Comparison of ENCODE assay signal across 13 mouse cellular contexts in the genomic region with DNA sequence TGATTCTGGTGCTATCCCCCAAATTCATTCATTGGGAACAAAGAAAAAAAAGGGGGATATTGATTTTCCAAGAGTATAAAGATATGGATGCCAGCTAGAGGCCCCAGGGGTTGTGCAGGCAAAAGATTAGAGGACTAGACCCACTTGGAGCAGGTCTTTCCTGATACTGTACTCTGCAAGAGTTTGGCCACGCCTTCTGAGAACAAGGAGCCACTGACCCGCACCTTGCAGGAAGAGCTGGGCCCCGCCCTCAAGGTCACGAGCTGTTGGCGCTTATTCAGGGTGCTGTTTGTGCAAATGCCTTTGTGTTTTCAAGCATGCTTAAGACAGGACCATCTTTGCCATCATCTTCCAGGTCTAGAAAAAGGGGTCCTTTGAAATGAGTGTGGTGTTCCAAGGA. TPM values are rescaled to one million over a fixed set of nuclear protein-coding genes. Genes with fewer than 3 reads are reported as not detected.
DNase-seq lines count a peak whose midpoint lies in the region; ATAC-seq and TF ChIP-seq lines count a peak whose summit lies in the region.
"Had no signal": no experiment of that assay in that cellular context is flagged by ENCODE, and none has a peak within 500 bp of the region (broad histone marks: within the 10 kb centered on the region; RNA-seq: fewer than 3 reads in every experiment).

No protein-coding gene starts in this region.

- peaks cover 13% of the 10 kb centered on the region for H3K27me3 ChIP-seq in liver, embryonic 12.5 days (replicated peaks)
- no peaks in the 10 kb centered on the region for H3K27me3 ChIP-seq in liver, postnatal 0 days (ENCODE audit: insufficient read depth, low read length)
- no peaks in the 10 kb centered on the region for H3K27me3 ChIP-seq in forebrain, postnatal 0 days (ENCODE audit: insufficient read depth, low read length)
- no peaks in the 10 kb centered on the region for H3K27me3 ChIP-seq in kidney, embryonic 14.5 days (ENCODE audit: control insufficient read depth, insufficient read depth, low read length)

- peaks cover 10% of the 10 kb centered on the region; the same call in 1 of the 2 replicates for H3K4me1 ChIP-seq in liver, embryonic 12.5 days
- H3K4me1 ChIP-seq in liver, postnatal 0 days (ENCODE audit: insufficient read depth): no peaks in the 10 kb centered on the region
- no peaks in the 10 kb centered on the region; the same call in 1 of the 2 replicates for H3K4me1 ChIP-seq in forebrain, postnatal 0 days (ENCODE audit: insufficient read depth)
- no peaks in the 10 kb centered on the region for H3K4me1 ChIP-seq in kidney, embryonic 14.5 days (ENCODE audit: control insufficient read depth, insufficient read depth, low read length)
- H3K4me1 ChIP-seq: megakaryocyte, embryonic 14.5 days had no signal

- no peak for DNase-seq in liver, postnatal 0 days
- peak; percentile 47 for DNase-seq in brain, adult 2 months (ENCODE audit: low read depth, low spot score)
- no peak for DNase-seq in forebrain, postnatal 0 days
- peak; percentile 31 for DNase-seq in retina, postnatal 1 day
- no peak for DNase-seq in gastrocnemius, postnatal 10 days
- DNase-seq: lung, adult 2 months; thymus, adult 18-20 months had no signal

- ATAC-seq in liver, embryonic 12.5 days: 0 out of 2 replicates have a peak, but pooled peaks have one; percentile 37
- no peak for ATAC-seq in liver, postnatal 0 days
- no peak for ATAC-seq in forebrain, postnatal 0 days
- ATAC-seq in kidney, embryonic 14.5 days (ENCODE audit: low FRiP score, low TSS enrichment): no peak
- ATAC-seq: inflammation-experienced regulatory T-cells, adult 6 months had no signal

- H3K36me3 ChIP-seq in liver, embryonic 12.5 days: no peaks in the 10 kb centered on the region
- no peaks in the 10 kb centered on the region for H3K36me3 ChIP-seq in liver, postnatal 0 days (replicated peaks; ENCODE audit: insufficient read depth, low read length)
- H3K36me3 ChIP-seq in forebrain, postnatal 0 days (ENCODE audit: insufficient read depth): no peaks in the 10 kb centered on the region
- H3K36me3 ChIP-seq in kidney, embryonic 14.5 days (ENCODE audit: control insufficient read depth, insufficient read depth, low read length): no peaks in the 10 kb centered on the region
- H3K36me3 ChIP-seq: heart, embryonic 13.5 days had no signal

- TF ChIP-seq EP300 in liver, postnatal 0 days (IDR thresholded peaks at IDR 0.05; ENCODE audit: low read depth): no peak

- no peak overlapping the region for H3K4me2 ChIP-seq in liver, embryonic 12.5 days
- no peak overlapping the region for H3K4me2 ChIP-seq in liver, postnatal 0 days (ENCODE audit: low read depth, low read length)
- H3K4me2 ChIP-seq in forebrain, postnatal 0 days (ENCODE audit: low read depth): no peak overlapping the region
- no peak overlapping the region for H3K4me2 ChIP-seq in kidney, embryonic 14.5 days (replicated peaks; ENCODE audit: low read depth, low read length)
- H3K4me2 ChIP-seq: heart, embryonic 13.5 days had no signal

- TF ChIP-seq CTCF in liver, postnatal 0 days (IDR thresholded peaks at IDR 0.05; ENCODE audit: low read depth): no peak
- no peak for TF ChIP-seq CTCF in forebrain, postnatal 0 days (IDR thresholded peaks at IDR 0.05; ENCODE audit: low read depth)

- H3K27ac ChIP-seq in liver, embryonic 12.5 days: no peak overlapping the region
- no peak overlapping the region for H3K27ac ChIP-seq in liver, postnatal 0 days (ENCODE audit: low read depth)
- H3K27ac ChIP-seq in forebrain, postnatal 0 days (ENCODE audit: low read depth, low read length): peak overlapping the region; percentile 57; the same call in 1 of the 2 replicates
- H3K27ac ChIP-seq in kidney, embryonic 14.5 days (ENCODE audit: low read depth, low read length): no peak overlapping the region
- H3K27ac ChIP-seq: heart, embryonic 13.5 days had no signal

- no peaks in the 10 kb centered on the region for H3K9me3 ChIP-seq in liver, embryonic 12.5 days (replicated peaks)
- H3K9me3 ChIP-seq in liver, postnatal 0 days (ENCODE audit: low read length): no peaks in the 10 kb centered on the region
- H3K9me3 ChIP-seq in forebrain, postnatal 0 days (ENCODE audit: low read length): no peaks in the 10 kb centered on the region
- no peaks in the 10 kb centered on the region for H3K9me3 ChIP-seq in kidney, embryonic 14.5 days (ENCODE audit: control insufficient read depth, low read length)

- no peak overlapping the region for H3K9ac ChIP-seq in liver, embryonic 12.5 days
- H3K9ac ChIP-seq in liver, postnatal 0 days (replicated peaks): no peak overlapping the region
- H3K9ac ChIP-seq in forebrain, postnatal 0 days: no peak overlapping the region
- no peak overlapping the region for H3K9ac ChIP-seq in kidney, embryonic 14.5 days (ENCODE audit: low read depth, low read length)
- H3K9ac ChIP-seq: heart, embryonic 13.5 days had no signal

- 31% methylated on average over 5 of the region's 5 CpGs for WGBS in liver, embryonic 12.5 days (ENCODE audit: insufficient replicate concordance)
- 56% methylated on average over 5 of the region's 5 CpGs for WGBS in liver, postnatal 0 days (ENCODE audit: insufficient replicate concordance)
- WGBS in forebrain, postnatal 0 days: 71% methylated on average over 5 of the region's 5 CpGs
- WGBS in kidney, embryonic 14.5 days: 69% methylated on average over 5 of the region's 5 CpGs

- H3K4me3 ChIP-seq in liver, embryonic 12.5 days: no peak overlapping the region
- H3K4me3 ChIP-seq in liver, postnatal 0 days (ENCODE audit: low read depth, low read length): no peak overlapping the region
- no peak overlapping the region for H3K4me3 ChIP-seq in forebrain, postnatal 0 days (ENCODE audit: low read depth, low read length)
- no peak overlapping the region for H3K4me3 ChIP-seq in kidney, embryonic 14.5 days (ENCODE audit: low read length)
- H3K4me3 ChIP-seq: erythroblast, embryonic 14.5 days; heart, embryonic 13.5 days; megakaryocyte, embryonic 14.5 days had no signal

RNA-seq across cellular contexts. Expression of a gene that starts 54.5 kb away (rescaled TPM):
- 28.8 and 30.2 TPM in 2 replicates for polyA plus RNA-seq in liver, embryonic 12.5 days (2016; fragmentation: Nextera tagmentation; extraction: Ambion mirVana)
- 6.4 and 6.5 TPM in 2 replicates for polyA plus RNA-seq in liver, postnatal 0 days (2015; fragmentation: Nextera tagmentation; extraction: Ambion mirVana)
- 31.9 and 52.2 TPM in 2 replicates for total RNA-seq in forebrain, postnatal 0 days (2014; rRNA removed)
- polyA plus RNA-seq in forebrain, postnatal 0 days (2015; fragmentation: Nextera tagmentation; extraction: Ambion mirVana): 28.0 and 44.0 TPM in 2 replicates
- 1 to 10 TPM; 8.0 to 9.8 TPM for total RNA-seq in gastrocnemius, postnatal 10 days (2021)
- polyA plus RNA-seq in kidney, embryonic 14.5 days (2014; fragmentation: Nextera tagmentation; extraction: Ambion mirVana): 36.2 and 36.8 TPM in 2 replicates

Comparison
In these comparisons a context has a peak if more than half of its experiments do, and no peak if none do; other contexts are left out.
1. DNase-seq: peak in brain, adult 2 months (single experiment) and retina, postnatal 1 day (single experiment); none in liver, postnatal 0 days (single experiment), forebrain, postnatal 0 days (single experiment) and gastrocnemius, postnatal 10 days (single experiment).